Mouse (Mus musculus) midbrain, postnatal 0 days (tissue): Measurements from ENCODE around the gene Eif4g3. TPM values are rescaled to one million over a fixed set of nuclear protein-coding genes. Genes with fewer than 3 reads are reported as not detected.

Experiments used
- ATAC-seq: fragments of 200-750 bp; cut with Nextera tagmentation; 2 replicates; pipeline ENCODE4 v1.8.0; 2017; ENCODE audit warnings: moderate number of reproducible peaks, mild to moderate bottlenecking, moderate TSS enrichment, moderate library complexity; ENCODE audit not compliant: low FRiP score
- DNase-seq: peaks from one replicate; pipeline ENCODE4 v3.0.0-alpha.2; 2015; ENCODE audit warnings: low spot score
- H3K27ac ChIP-seq: fragments of 300-500 bp; sonication (generic); 2 replicates; pipeline ENCODE4 v1.5.1; 2014; ENCODE audit warnings: low read depth, mild to moderate bottlenecking, low read length, mixed read lengths
- H3K27me3 ChIP-seq: fragments of 300-500 bp; sonication (generic); 2 replicates; pipeline ENCODE4 v1.6.1; 2014; ENCODE audit warnings: low read length, control low read depth, mixed read lengths; ENCODE audit not compliant: insufficient read depth
- H3K36me3 ChIP-seq: fragments of 300-500 bp; sonication (generic); 2 replicates; pipeline ENCODE4 v1.6.1; 2014; ENCODE audit warnings: low read length, control low read depth, mixed read lengths; ENCODE audit not compliant: insufficient read depth
- H3K4me1 ChIP-seq: fragments of 300-500 bp; sonication (generic); 2 replicates; pipeline ENCODE4 v1.6.1; 2014; ENCODE audit warnings: mild to moderate bottlenecking, control low read depth, antibody characterized with exemption, low read length, mixed read lengths; ENCODE audit not compliant: insufficient read depth
- H3K4me2 ChIP-seq: fragments of 300-500 bp; sonication (generic); 2 replicates; pipeline ENCODE4 v1.6.1; 2014; ENCODE audit warnings: low read depth, mild to moderate bottlenecking, low read length, mixed read lengths; ENCODE audit not compliant: poor library complexity, severe bottlenecking
- H3K4me3 ChIP-seq: fragments of 300-500 bp; sonication (generic); 2 replicates; pipeline ENCODE4 v1.5.1; 2014; ENCODE audit warnings: low read depth, mild to moderate bottlenecking, low read length, moderate library complexity
- H3K9ac ChIP-seq: fragments of 300-500 bp; sonication (generic); replicated peaks from 2 replicates; pipeline ENCODE4 v1.6.1; 2014; ENCODE audit warnings: mild to moderate bottlenecking, low read length, moderate library complexity, mixed read lengths; ENCODE audit not compliant: poor library complexity, severe bottlenecking
- H3K9me3 ChIP-seq: fragments of 300-500 bp; sonication (generic); 2 replicates; pipeline ENCODE4 v1.6.1; 2016; ENCODE audit warnings: low read length, control low read depth
- CTCF ChIP-seq: IDR thresholded peaks from 2 replicates; pipeline ENCODE4 v1.5.1; 2016; ENCODE audit warnings: antibody characterized with exemption, mild to moderate bottlenecking
- WGBS: fragments of 180-500 bp; shearing (Covaris S2); extraction: QIAGEN DNeasy Blood & Tissue Kit; methylation state at CpG from one replicate; pipeline ENCODE4 v1.1.7; 2014; 5-methylcytosine and 5-hydroxymethylcytosine counted together
- polyA plus RNA-seq: library from polyadenylated mRNA; unstranded; fragments of >200 nt; fragmentation: Nextera tagmentation; extraction: Ambion mirVana; gene quantifications from 2 replicates; pipeline ENCODE4 v1.2.1, GENCODE M21; 2015
- total RNA-seq: library from RNA; depleted of rRNA; stranded (reverse); fragments of >200 nt; gene quantifications from 2 replicates; pipeline ENCODE4 v1.2.3, GENCODE M21; 2014

Gene Eif4g3
- total and polyA plus RNA-seq, 2 experiments from 2014 or later = 42.4 to 92.2 TPM

GRCm38 (mm10) chr4:137954926-137955396 is 37.9 kb upstream of the Eif4g3 start:
- Histone ChIP-seq H3K27me3 (no peaks in the 10 kb centered on the region), H3K27ac (no peak overlapping the region), H3K9me3 (peaks cover 4% of the 10 kb centered on the region; the same call in 1 of the 2 replicates), H3K4me1 (no peaks in the 10 kb centered on the region), H3K9ac (no peak overlapping the region), H3K36me3 (peaks cover 45% of the 10 kb centered on the region), H3K4me3 (no peak overlapping the region), H3K4me2 (no peak overlapping the region)
- no peak for DNase-seq
- ATAC-seq = no peak
- 85% methylated on average over 8 of the region's 8 CpGs for WGBS
- peak; percentile 59 for TF ChIP-seq CTCF

- no peak overlapping the region for H3K27ac ChIP-seq
- 95% methylated on average over 15 of the region's 15 CpGs for WGBS
- no peaks in the 10 kb centered on the region for H3K4me1 ChIP-seq
- H3K4me2 ChIP-seq = no peak overlapping the region
- H3K27me3 ChIP-seq = no peaks in the 10 kb centered on the region
- TF ChIP-seq CTCF = no peak
- ATAC-seq (no peak), DNase-seq (no peak)
- H3K9me3 ChIP-seq = peaks cover 4% of the 10 kb centered on the region; the same call in 1 of the 2 replicates
- H3K4me3 ChIP-seq = no peak overlapping the region
- H3K9ac ChIP-seq = no peak overlapping the region
- H3K36me3 ChIP-seq = peaks cover 52% of the 10 kb centered on the region
These were observed 36.6 kb upstream of the Eif4g3 start for GRCm38 (mm10) chr4:137956260-137956659.

GRCm38 (mm10) chr4:137959889-137960665 is 32.7 kb upstream of the Eif4g3 start:
- H3K4me1 ChIP-seq = no peaks in the 10 kb centered on the region
- TF ChIP-seq CTCF = peak; percentile 68
- ATAC-seq (no peak), DNase-seq (no peak)
- no peak overlapping the region for H3K4me2 ChIP-seq
- H3K36me3 ChIP-seq = peaks cover 68% of the 10 kb centered on the region
- peaks cover 4% of the 10 kb centered on the region; the same call in 1 of the 2 replicates for H3K9me3 ChIP-seq
- 85% methylated on average over 13 of the region's 13 CpGs for WGBS
- H3K4me3 ChIP-seq = no peak overlapping the region
- H3K27me3 ChIP-seq = no peaks in the 10 kb centered on the region
- no peak overlapping the region for H3K27ac ChIP-seq
- H3K9ac ChIP-seq = no peak overlapping the region

GRCm38 (mm10) chr4:137960757-137961156 is 32.1 kb upstream of the Eif4g3 start:
- peaks cover 4% of the 10 kb centered on the region; the same call in 1 of the 2 replicates for H3K9me3 ChIP-seq
- H3K27me3 ChIP-seq = no peaks in the 10 kb centered on the region
- H3K27ac ChIP-seq = no peak overlapping the region
- no peak overlapping the region for H3K4me2 ChIP-seq
- H3K9ac ChIP-seq = no peak overlapping the region
- H3K4me1 ChIP-seq = no peaks in the 10 kb centered on the region
- 78% methylated on average over 11 of the region's 11 CpGs for WGBS
- no peak for ATAC-seq
- no peak for TF ChIP-seq CTCF
- peaks cover 68% of the 10 kb centered on the region for H3K36me3 ChIP-seq
- no peak overlapping the region for H3K4me3 ChIP-seq
- no peak for DNase-seq

- WGBS = 84% methylated on average over 20 of the region's 20 CpGs
- peaks cover 54% of the 10 kb centered on the region for H3K36me3 ChIP-seq
- peak; percentile 44 for DNase-seq
These were observed 30.0 kb upstream of the Eif4g3 start for GRCm38 (mm10) chr4:137962643-137963350.

GRCm38 (mm10) chr4:137963431-137963830 is 29.4 kb upstream of the Eif4g3 start:
- Histone ChIP-seq H3K27me3 (no peaks in the 10 kb centered on the region), H3K4me2 (no peak overlapping the region), H3K9me3 (peaks cover 4% of the 10 kb centered on the region; the same call in 1 of the 2 replicates), H3K36me3 (peaks cover 49% of the 10 kb centered on the region), H3K4me3 (no peak overlapping the region), H3K27ac (no peak overlapping the region), H3K4me1 (no peaks in the 10 kb centered on the region), H3K9ac (no peak overlapping the region)
- TF ChIP-seq CTCF = no peak
- WGBS = 88% methylated on average over 6 of the region's 6 CpGs
- DNase-seq = no peak
- no peak for ATAC-seq

More at GRCm38 (mm10) chr4:137962643-137963350, 30.0 kb upstream of the Eif4g3 start:
- no peak overlapping the region for H3K9ac ChIP-seq
- H3K4me2 ChIP-seq = no peak overlapping the region
- no peak for ATAC-seq
- no peaks in the 10 kb centered on the region for H3K27me3 ChIP-seq
- no peak overlapping the region for H3K4me3 ChIP-seq
- TF ChIP-seq CTCF = no peak
- H3K27ac ChIP-seq = no peak overlapping the region
- H3K9me3 ChIP-seq = peaks cover 4% of the 10 kb centered on the region; the same call in 1 of the 2 replicates
- H3K4me1 ChIP-seq = no peaks in the 10 kb centered on the region
